Mouse (Mus musculus) embryonic fibroblast, embryonic 13.5 days (primary cell): Measurements from ENCODE around the gene Dexi. TPM values are rescaled to one million over a fixed set of nuclear protein-coding genes. Genes with fewer than 3 reads are reported as not detected.

Experiments used
- H3K27ac ChIP-seq: 2 replicates; pipeline ENCODE4 v1.5.1; 2012; ENCODE audit warnings: low read length, control low read depth, inconsistent platforms; ENCODE audit not compliant: insufficient read depth
- H3K4me1 ChIP-seq: 2 replicates; pipeline ENCODE4 v1.6.1; 2011; ENCODE audit warnings: low read length; ENCODE audit not compliant: control insufficient read depth, insufficient read depth
- H3K4me3 ChIP-seq: 2 replicates; pipeline ENCODE4 v1.5.1; 2011; ENCODE audit warnings: mild to moderate bottlenecking, control low read depth, low read length; ENCODE audit not compliant: insufficient read depth
- CTCF ChIP-seq: IDR thresholded peaks from 2 replicates; pipeline ENCODE4 v1.5.1; 2011; ENCODE audit warnings: mild to moderate bottlenecking, control low read depth, low read length, moderate library complexity, borderline replicate concordance; ENCODE audit not compliant: insufficient read depth
- POLR2A ChIP-seq: IDR thresholded peaks from 2 replicates; pipeline ENCODE4 v1.6.1; 2011; ENCODE audit warnings: low read depth, mild to moderate bottlenecking, control low read depth, low read length, moderate library complexity
- polyA plus RNA-seq: library from polyadenylated mRNA; stranded (reverse); fragments of >200 nt; gene quantifications from 2 replicates; pipeline ENCODE4 v1.2.4, GENCODE M21; 2011; ENCODE audit warnings: low read depth; ENCODE audit not compliant: missing spikeins, insufficient read length

Gene Dexi
- polyA plus RNA-seq, 1 experiment = 17.1 TPM

DNA sequence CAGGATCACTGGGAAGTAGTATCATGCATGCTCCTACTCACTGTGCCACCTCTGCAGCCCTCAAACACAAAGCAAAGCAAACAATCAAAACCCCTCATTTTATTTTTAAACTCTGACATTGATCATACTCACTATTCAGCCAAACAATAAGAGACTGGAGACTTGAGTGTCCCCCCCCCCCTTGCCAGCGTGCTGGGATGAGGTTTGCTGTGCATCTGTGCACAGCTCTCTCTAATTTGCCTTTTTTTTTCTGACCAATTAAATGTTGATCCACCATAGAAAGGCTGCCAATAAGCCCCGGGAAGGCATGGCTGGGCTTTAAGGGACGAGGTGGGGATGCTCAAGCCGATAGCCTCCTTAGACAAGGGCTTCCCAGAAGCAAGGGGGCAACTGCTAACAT is 35.4 kb downstream of the Dexi start:
- Histone ChIP-seq H3K4me1 (no peaks in the 10 kb centered on the region), H3K4me3 (no peak overlapping the region), H3K27ac (no peak overlapping the region)
- no peak for TF ChIP-seq CTCF
- TF ChIP-seq POLR2A = no peak

GRCm38 (mm10) chr16:10503058-10503457 is 39.8 kb downstream of the Dexi start:
- no peaks in the 10 kb centered on the region for H3K4me1 ChIP-seq
- H3K27ac ChIP-seq = no peak overlapping the region
- no peak overlapping the region for H3K4me3 ChIP-seq
- TF ChIP-seq POLR2A = no peak
- TF ChIP-seq CTCF = no peak

DNA sequence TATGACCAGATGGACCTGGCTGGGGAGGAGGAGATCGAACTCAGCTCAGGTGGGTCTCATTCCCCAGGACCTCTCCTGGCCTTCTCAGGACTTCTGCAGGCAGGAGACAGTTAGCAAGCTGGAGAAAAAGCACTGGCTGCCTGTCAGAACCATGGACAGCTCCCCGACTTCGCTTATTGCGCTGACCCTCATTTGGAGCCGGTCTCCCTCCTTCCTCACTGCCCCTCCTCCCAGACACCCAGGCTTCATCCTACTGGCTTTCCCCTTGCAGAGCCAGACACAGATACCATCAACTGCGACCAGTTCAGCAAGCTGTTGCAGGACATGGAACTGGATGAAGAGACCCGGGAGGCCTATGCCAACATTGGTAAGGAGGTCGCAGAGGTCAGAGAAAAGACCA is 41.0 kb downstream of the Dexi start:
- no peak for TF ChIP-seq CTCF
- no peak for TF ChIP-seq POLR2A
- no peak overlapping the region for H3K4me3 ChIP-seq
- no peaks in the 10 kb centered on the region for H3K4me1 ChIP-seq
- no peak overlapping the region for H3K27ac ChIP-seq

DNA sequence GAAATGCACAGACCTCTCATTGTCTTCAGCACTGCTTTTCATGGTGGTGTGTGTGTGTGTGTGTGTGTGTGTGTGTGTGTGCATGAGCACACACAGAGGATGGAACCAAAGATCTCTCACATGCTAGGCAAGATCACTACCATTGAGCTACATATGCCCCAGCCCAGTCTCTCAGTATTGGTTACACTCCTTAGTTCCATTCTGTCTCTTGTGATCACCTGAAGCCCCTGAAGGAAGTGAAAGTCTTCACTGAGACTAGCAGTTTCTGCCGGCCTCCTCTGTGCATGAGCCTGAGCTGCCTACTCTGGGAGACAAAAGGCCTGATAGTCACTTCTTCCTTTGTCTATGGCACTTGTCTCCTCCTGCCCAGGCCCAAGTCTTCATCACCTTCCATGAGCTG is 43.7 kb downstream of the Dexi start:
- Histone ChIP-seq H3K4me1 (no peaks in the 10 kb centered on the region; the same call in 1 of the 2 replicates), H3K4me3 (no peak overlapping the region), H3K27ac (no peak overlapping the region)
- no peak for TF ChIP-seq POLR2A
- TF ChIP-seq CTCF = no peak

DNA sequence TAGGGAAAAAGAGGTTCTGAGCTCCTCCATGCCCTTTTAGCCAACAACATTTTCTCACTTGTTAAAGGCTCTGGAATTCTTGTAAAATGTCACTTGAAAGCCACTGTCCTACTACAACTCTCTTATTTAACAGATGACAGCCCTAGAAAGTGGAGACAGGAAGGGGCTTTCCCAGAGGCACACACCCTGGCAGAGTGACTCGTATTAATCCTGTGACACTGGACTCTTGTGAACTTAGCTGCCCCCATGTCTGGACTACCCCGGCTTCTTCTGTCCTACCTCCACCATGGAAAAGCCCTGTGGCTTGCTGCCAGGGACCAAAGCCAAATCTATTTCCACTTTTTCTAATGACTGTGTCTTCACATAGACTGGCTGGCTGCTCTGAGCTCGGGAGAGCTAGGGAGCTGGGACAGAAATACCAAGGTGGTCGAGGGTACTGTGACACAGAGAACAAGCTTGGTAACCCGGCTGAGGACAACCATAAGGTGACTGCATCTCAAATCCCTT is 44.7 kb downstream of the Dexi start:
- Histone ChIP-seq H3K4me3 (no peak overlapping the region), H3K27ac (no peak overlapping the region), H3K4me1 (no peaks in the 10 kb centered on the region; the same call in 1 of the 2 replicates)
- no peak for TF ChIP-seq CTCF
- no peak for TF ChIP-seq POLR2A

DNA sequence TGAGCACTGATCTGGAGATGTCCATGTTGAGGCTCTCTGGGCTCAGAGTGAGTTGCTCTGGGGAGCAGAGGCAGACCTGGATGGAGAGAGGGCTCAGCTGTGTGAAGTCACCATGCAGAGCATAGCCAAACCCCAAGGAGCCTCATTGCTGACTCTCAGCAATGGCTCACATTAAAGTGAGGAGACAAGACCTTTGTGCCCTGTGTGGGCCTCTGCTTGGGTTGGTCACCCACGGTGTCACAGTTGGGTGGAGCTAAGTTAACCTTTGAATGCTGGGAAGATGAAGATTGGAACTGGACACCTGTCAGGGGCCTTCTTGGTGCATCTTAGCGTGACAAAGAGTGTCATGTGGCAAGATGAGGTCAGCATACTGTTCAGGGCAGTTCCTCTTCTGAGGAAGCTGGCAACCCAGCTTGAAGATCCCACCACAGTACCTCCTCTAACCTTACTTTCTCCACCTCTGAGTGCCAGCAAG is 47.0 kb downstream of the Dexi start:
- H3K27ac ChIP-seq = no peak overlapping the region
- no peak for TF ChIP-seq CTCF
- TF ChIP-seq POLR2A = no peak
- H3K4me1 ChIP-seq = no peaks in the 10 kb centered on the region; the same call in 1 of the 2 replicates

GRCm38 (mm10) chr16:10492587-10492986 is 50.3 kb downstream of the Dexi start:
- no peak overlapping the region for H3K27ac ChIP-seq
- no peak overlapping the region for H3K4me3 ChIP-seq
- no peaks in the 10 kb centered on the region; the same call in 1 of the 2 replicates for H3K4me1 ChIP-seq
- TF ChIP-seq POLR2A (no peak), CTCF (no peak)

More for the DNA sequence above, 47.0 kb downstream of the Dexi start:
- H3K4me3 ChIP-seq = no peak overlapping the region

- Histone ChIP-seq H3K4me1 (no peaks in the 10 kb centered on the region; the same call in 1 of the 2 replicates), H3K27ac (no peak overlapping the region), H3K4me3 (no peak overlapping the region)
- TF ChIP-seq CTCF = no peak
- TF ChIP-seq POLR2A = no peak
Measured at GRCm38 (mm10) chr16:10491716-10492115, 51.1 kb downstream of the Dexi start.

- H3K4me1 ChIP-seq = no peaks in the 10 kb centered on the region; the same call in 1 of the 2 replicates
- H3K4me3 ChIP-seq = no peak overlapping the region
- TF ChIP-seq POLR2A (no peak), CTCF (no peak)
- H3K27ac ChIP-seq = no peak overlapping the region
Measured at GRCm38 (mm10) chr16:10490503-10491150, 52.2 kb downstream of the Dexi start.

DNA sequence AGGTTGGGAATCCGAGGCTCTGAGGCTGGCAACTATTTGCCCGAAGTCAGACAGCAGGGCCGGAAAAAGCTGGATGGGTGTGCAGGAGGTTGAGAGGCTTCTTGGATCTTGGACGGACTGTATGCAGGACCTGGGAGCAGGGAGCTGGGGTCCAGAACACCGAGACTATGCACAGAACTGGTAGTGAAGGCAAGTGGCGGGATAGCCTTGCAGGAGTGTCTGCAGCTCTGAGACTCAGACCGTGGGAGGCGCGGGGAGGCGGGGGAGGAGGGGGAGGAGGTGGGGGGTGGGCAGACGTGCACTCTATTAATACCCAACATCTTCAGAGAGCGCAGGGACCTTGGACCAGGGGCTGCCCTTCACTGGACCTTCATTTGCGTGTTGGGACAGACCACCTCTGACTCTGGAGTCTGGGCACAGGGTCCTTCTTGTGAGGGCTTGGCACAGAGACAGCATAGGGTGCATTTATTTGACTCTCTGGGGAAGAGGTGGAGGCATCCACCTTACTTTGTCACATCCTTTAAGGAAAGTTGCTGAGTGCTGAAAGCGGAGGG is 52.9 kb downstream of the Dexi start:
- Histone ChIP-seq H3K27ac (no peak overlapping the region), H3K4me3 (no peak overlapping the region), H3K4me1 (no peaks in the 10 kb centered on the region; the same call in 1 of the 2 replicates)
- TF ChIP-seq POLR2A = no peak
- TF ChIP-seq CTCF = no peak
